Mouse (Mus musculus): ENCODE measurements around the gene Lhfp. TPM values are rescaled to one million over a fixed set of nuclear protein-coding genes. Genes with fewer than 3 reads are reported as not detected.
"Not testable (repeated sequence)": the region's sequence is repeated elsewhere in the genome, so short reads cannot be mapped to it uniquely, and the experiment has no call there.

The Lhfp gene
- polyA plus RNA-seq, 1 experiment: 15.1 TPM

GRCm38 (mm10) chr3:53109879-53110278, 68.6 kb downstream of the Lhfp start:
- TF ChIP-seq POLR2A (IDR thresholded peaks at IDR 0.05; ENCODE audit: control insufficient read depth, low read depth, low read length): no peak
- no peak for TF ChIP-seq CTCF (IDR thresholded peaks at IDR 0.05; ENCODE audit: control insufficient read depth, insufficient read depth, insufficient replicate concordance, low read depth, low read length)
- Histone ChIP-seq H3K27me3 (ENCODE audit: control insufficient read depth, insufficient read depth, low read length) (no peaks in the 10 kb centered on the region), H3K36me3 (ENCODE audit: control insufficient read depth, insufficient read depth, low read length) (no peaks in the 10 kb centered on the region), H3K4me1 (ENCODE audit: control insufficient read depth, insufficient read depth, low read length) (no peaks in the 10 kb centered on the region), H3K4me3 (ENCODE audit: control insufficient read depth, low read depth, low read length) (no peak overlapping the region), H3K27ac (ENCODE audit: control insufficient read depth, insufficient read depth, low read depth, low read length) (no peak overlapping the region)

GRCm38 (mm10) chr3:53112048-53112447, 70.7 kb downstream of the Lhfp start:
- no peaks in the 10 kb centered on the region for H3K4me1 ChIP-seq (ENCODE audit: control insufficient read depth, insufficient read depth, low read length)
- H3K27ac ChIP-seq (ENCODE audit: control insufficient read depth, insufficient read depth, low read depth, low read length): no peak overlapping the region
- H3K4me3 ChIP-seq (ENCODE audit: control insufficient read depth, low read depth, low read length): no peak overlapping the region
- peak; percentile 66; the same call in 1 of the 2 replicates for TF ChIP-seq CTCF (IDR thresholded peaks at IDR 0.05; ENCODE audit: control insufficient read depth, insufficient read depth, insufficient replicate concordance, low read depth, low read length)
- no peak for TF ChIP-seq POLR2A (IDR thresholded peaks at IDR 0.05; ENCODE audit: control insufficient read depth, low read depth, low read length)
- H3K36me3 ChIP-seq (ENCODE audit: control insufficient read depth, insufficient read depth, low read length): no peaks in the 10 kb centered on the region
- no peaks in the 10 kb centered on the region for H3K27me3 ChIP-seq (ENCODE audit: control insufficient read depth, insufficient read depth, low read length)

GRCm38 (mm10) chr3:53118755-53119154, 77.4 kb downstream of the Lhfp start:
- not testable (repeated sequence) for H3K4me3 ChIP-seq (ENCODE audit: control insufficient read depth, low read depth, low read length); H3K27ac ChIP-seq (ENCODE audit: control insufficient read depth, insufficient read depth, low read depth, low read length); H3K36me3 ChIP-seq (ENCODE audit: control insufficient read depth, insufficient read depth, low read length); H3K27me3 ChIP-seq (ENCODE audit: control insufficient read depth, insufficient read depth, low read length); H3K4me1 ChIP-seq (ENCODE audit: control insufficient read depth, insufficient read depth, low read length)

- Histone ChIP-seq H3K36me3 (ENCODE audit: control insufficient read depth, insufficient read depth, low read length) (no peaks in the 10 kb centered on the region), H3K27ac (ENCODE audit: control insufficient read depth, insufficient read depth, low read depth, low read length) (no peak overlapping the region), H3K4me1 (ENCODE audit: control insufficient read depth, insufficient read depth, low read length) (no peaks in the 10 kb centered on the region), H3K4me3 (ENCODE audit: control insufficient read depth, low read depth, low read length) (no peak overlapping the region), H3K27me3 (ENCODE audit: control insufficient read depth, insufficient read depth, low read length) (no peaks in the 10 kb centered on the region)
- no peak for TF ChIP-seq POLR2A (IDR thresholded peaks at IDR 0.05; ENCODE audit: control insufficient read depth, low read depth, low read length)
- TF ChIP-seq CTCF (IDR thresholded peaks at IDR 0.05; ENCODE audit: control insufficient read depth, insufficient read depth, insufficient replicate concordance, low read depth, low read length): no peak
Measured at GRCm38 (mm10) chr3:53119978-53120377, 78.7 kb downstream of the Lhfp start.

GRCm38 (mm10) chr3:53125495-53125894, 84.2 kb downstream of the Lhfp start:
- TF ChIP-seq CTCF (IDR thresholded peaks at IDR 0.05; ENCODE audit: control insufficient read depth, insufficient read depth, insufficient replicate concordance, low read depth, low read length) (no peak), POLR2A (IDR thresholded peaks at IDR 0.05; ENCODE audit: control insufficient read depth, low read depth, low read length) (no peak)
- H3K36me3 ChIP-seq (ENCODE audit: control insufficient read depth, insufficient read depth, low read length): no peaks in the 10 kb centered on the region
- no peak overlapping the region for H3K4me3 ChIP-seq (ENCODE audit: control insufficient read depth, low read depth, low read length)
- no peaks in the 10 kb centered on the region for H3K4me1 ChIP-seq (ENCODE audit: control insufficient read depth, insufficient read depth, low read length)
- no peak overlapping the region for H3K27ac ChIP-seq (ENCODE audit: control insufficient read depth, insufficient read depth, low read depth, low read length)
- no peaks in the 10 kb centered on the region for H3K27me3 ChIP-seq (ENCODE audit: control insufficient read depth, insufficient read depth, low read length)

- Histone ChIP-seq H3K27ac (ENCODE audit: control insufficient read depth, insufficient read depth, low read depth, low read length) (no peak overlapping the region), H3K4me3 (ENCODE audit: control insufficient read depth, low read depth, low read length) (no peak overlapping the region), H3K27me3 (ENCODE audit: control insufficient read depth, insufficient read depth, low read length) (no peaks in the 10 kb centered on the region), H3K36me3 (ENCODE audit: control insufficient read depth, insufficient read depth, low read length) (no peaks in the 10 kb centered on the region), H3K4me1 (ENCODE audit: control insufficient read depth, insufficient read depth, low read length) (no peaks in the 10 kb centered on the region)
- TF ChIP-seq POLR2A (IDR thresholded peaks at IDR 0.05; ENCODE audit: control insufficient read depth, low read depth, low read length): no peak
Measured at GRCm38 (mm10) chr3:53138785-53139184, 97.5 kb downstream of the Lhfp start.

- no peaks in the 10 kb centered on the region for H3K36me3 ChIP-seq (ENCODE audit: control insufficient read depth, insufficient read depth, low read length)
- no peak overlapping the region for H3K4me3 ChIP-seq (ENCODE audit: control insufficient read depth, low read depth, low read length)
- H3K27ac ChIP-seq (ENCODE audit: control insufficient read depth, insufficient read depth, low read depth, low read length): no peak overlapping the region
- TF ChIP-seq POLR2A (IDR thresholded peaks at IDR 0.05; ENCODE audit: control insufficient read depth, low read depth, low read length): no peak
- TF ChIP-seq CTCF (IDR thresholded peaks at IDR 0.05; ENCODE audit: control insufficient read depth, insufficient read depth, insufficient replicate concordance, low read depth, low read length): no peak
- no peaks in the 10 kb centered on the region for H3K27me3 ChIP-seq (ENCODE audit: control insufficient read depth, insufficient read depth, low read length)
- no peaks in the 10 kb centered on the region for H3K4me1 ChIP-seq (ENCODE audit: control insufficient read depth, insufficient read depth, low read length)
Measured at GRCm38 (mm10) chr3:53139205-53139604, 97.9 kb downstream of the Lhfp start.

- Histone ChIP-seq H3K4me1 (ENCODE audit: control insufficient read depth, insufficient read depth, low read length) (no peaks in the 10 kb centered on the region), H3K4me3 (ENCODE audit: control insufficient read depth, low read depth, low read length) (no peak overlapping the region), H3K36me3 (ENCODE audit: control insufficient read depth, insufficient read depth, low read length) (no peaks in the 10 kb centered on the region), H3K27ac (ENCODE audit: control insufficient read depth, insufficient read depth, low read depth, low read length) (no peak overlapping the region), H3K27me3 (ENCODE audit: control insufficient read depth, insufficient read depth, low read length) (no peaks in the 10 kb centered on the region)
- TF ChIP-seq CTCF (IDR thresholded peaks at IDR 0.05; ENCODE audit: control insufficient read depth, insufficient read depth, insufficient replicate concordance, low read depth, low read length) (no peak), POLR2A (IDR thresholded peaks at IDR 0.05; ENCODE audit: control insufficient read depth, low read depth, low read length) (no peak)
Measured at GRCm38 (mm10) chr3:53139642-53140041, 98.3 kb downstream of the Lhfp start.

All from testis, adult 2 months (tissue).